Mouse (Mus musculus) 3T3-L1 (cell line): ENCODE measurements at regions not wholly inside any gene's neighbourhood (a gene's known extent, or its start where the extent isn't known, plus 50 kb on each side); places are given as distances from the start of the nearest gene placed in this dataset.
A peak's percentile ranks its signal among the peaks of the same experiment; 100 is the strongest.
"Not testable (repeated sequence)": the region's sequence is repeated elsewhere in the genome, so short reads cannot be mapped to it uniquely, and the experiment has no call there.

Experiments used
- DNase-seq: peaks from one replicate; pipeline ENCODE4 v3.0.0-alpha.2; 2015; ENCODE audit warnings: low read depth, low spot score

GRCm38 (mm10) chr14:52863107-52863506 is 367.6 kb upstream of the Olfr1507 start:
- not testable (repeated sequence) for DNase-seq

GRCm38 (mm10) chr14:52862491-52862890 is 366.9 kb upstream of the Olfr1507 start:
- not testable (repeated sequence) for DNase-seq

- not testable (repeated sequence) for DNase-seq
Measured at GRCm38 (mm10) chr14:52855339-52855738, 359.8 kb upstream of the Olfr1507 start.

GRCm38 (mm10) chr14:52853598-52853997 is 358.0 kb upstream of the Olfr1507 start:
- DNase-seq, result not testable (repeated sequence)

- DNase-seq, result not testable (repeated sequence)
Measured at GRCm38 (mm10) chr14:52847970-52848369, 352.4 kb upstream of the Olfr1507 start.

- DNase-seq, result not testable (repeated sequence)
Measured at GRCm38 (mm10) chr14:52824005-52824404, 328.5 kb upstream of the Olfr1507 start.

- not testable (repeated sequence) for DNase-seq
Measured at GRCm38 (mm10) chr14:52821617-52822016, 326.1 kb upstream of the Olfr1507 start.

- DNase-seq, result not testable (repeated sequence)
Measured at GRCm38 (mm10) chr14:52811128-52811415, 315.5 kb upstream of the Olfr1507 start.

GRCm38 (mm10) chr14:52810275-52811127 is 315.0 kb upstream of the Olfr1507 start:
- DNase-seq, result not testable (repeated sequence)

- DNase-seq, result not testable (repeated sequence)
Measured at GRCm38 (mm10) chr14:52801705-52802104, 306.2 kb upstream of the Olfr1507 start.

GRCm38 (mm10) chr14:52792600-52792999 is 297.1 kb upstream of the Olfr1507 start:
- DNase-seq, result not testable (repeated sequence)

- not testable (repeated sequence) for DNase-seq
Measured at GRCm38 (mm10) chr14:52791828-52792227, 296.3 kb upstream of the Olfr1507 start.

GRCm38 (mm10) chr14:52782832-52783231 is 287.3 kb upstream of the Olfr1507 start:
- not testable (repeated sequence) for DNase-seq

GRCm38 (mm10) chr14:52775816-52776215 is 280.3 kb upstream of the Olfr1507 start:
- DNase-seq, result not testable (repeated sequence)

GRCm38 (mm10) chr14:52769450-52769849 is 273.9 kb upstream of the Olfr1507 start:
- not testable (repeated sequence) for DNase-seq

- DNase-seq, result not testable (repeated sequence)
Measured at GRCm38 (mm10) chr14:52752159-52752558, 256.6 kb upstream of the Olfr1507 start.

GRCm38 (mm10) chr14:52726680-52727079 is 231.1 kb upstream of the Olfr1507 start:
- DNase-seq, result not testable (repeated sequence)

- DNase-seq, result not testable (repeated sequence)
Measured at GRCm38 (mm10) chr14:52724988-52725387, 229.4 kb upstream of the Olfr1507 start.

GRCm38 (mm10) chr14:52720640-52721039 is 225.1 kb upstream of the Olfr1507 start:
- DNase-seq, result no peak

GRCm38 (mm10) chr14:52700851-52701250 is 205.3 kb upstream of the Olfr1507 start:
- DNase-seq, result not testable (repeated sequence)

- DNase-seq, result not testable (repeated sequence)
Measured at GRCm38 (mm10) chr14:52683636-52684035, 188.1 kb upstream of the Olfr1507 start.

- DNase-seq, result peak; percentile 6
Measured at GRCm38 (mm10) chr14:52654355-52654754, 158.8 kb upstream of the Olfr1507 start.

- DNase-seq, result no peak
Measured at GRCm38 (mm10) chr14:52638179-52638578, 142.6 kb upstream of the Olfr1507 start.
